Mouse (Mus musculus): ENCODE data around the gene Cnot8.

DNA sequence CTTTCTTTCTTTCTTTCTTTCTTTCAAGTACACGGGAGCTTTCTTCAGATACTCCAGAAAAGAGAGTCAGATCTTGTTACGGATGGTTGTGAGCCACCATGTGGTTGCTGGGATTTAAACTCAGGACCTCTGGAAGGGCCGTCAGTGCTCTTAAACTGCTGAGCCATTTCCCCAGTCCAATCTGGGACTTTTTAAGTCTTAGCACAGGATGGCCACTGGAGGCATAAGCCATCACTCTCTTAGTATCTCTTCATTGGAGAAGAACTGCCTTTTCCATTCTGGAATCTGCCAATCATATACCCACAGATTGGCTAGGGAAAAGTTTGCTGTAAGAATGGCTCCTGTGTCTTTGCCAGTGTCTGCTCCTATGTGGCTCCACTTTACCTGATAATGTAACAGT lies 3.1 kb downstream of the Cnot8 start:
- TF ChIP-seq CTCF (IDR thresholded peaks at IDR 0.05; ENCODE audit: borderline replicate concordance, insufficient read depth, low read length) (no peak), POLR2A (IDR thresholded peaks at IDR 0.05; ENCODE audit: low read depth, low read length) (no peak)
